Mouse (Mus musculus) cerebral cortex, adult 2 months (tissue): Measurements from ENCODE around the gene I0C0044D17Rik.

Source experiments
- WGBS: fragments of 180-500 bp; shearing (Covaris S2); methylation state at CpG from one replicate; pipeline ENCODE4 v1.1.7; 2018; 5-methylcytosine and 5-hydroxymethylcytosine counted together

Gene I0C0044D17Rik

DNA sequence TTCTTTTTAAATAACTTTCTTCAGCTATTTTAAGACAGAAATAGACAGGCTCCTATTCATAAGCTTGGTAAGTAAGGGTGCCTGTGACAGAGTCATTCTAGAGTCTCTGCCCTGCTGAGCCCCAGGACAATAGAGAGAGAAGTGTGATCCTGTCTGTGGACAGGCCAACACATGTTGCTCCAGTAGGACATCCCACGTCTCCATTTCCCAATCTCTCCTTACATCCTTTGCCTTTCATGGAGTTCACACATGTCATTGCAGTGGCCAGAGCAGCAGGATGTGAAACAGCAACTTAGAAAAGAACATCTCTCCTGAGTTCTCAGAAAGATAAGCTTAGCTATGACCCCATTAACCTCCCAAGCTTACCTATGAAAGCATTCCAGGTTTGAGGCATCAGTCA is 8.1 kb upstream of the I0C0044D17Rik start:
- WGBS, result 71% methylated on average over 1 of the region's 1 CpGs

DNA sequence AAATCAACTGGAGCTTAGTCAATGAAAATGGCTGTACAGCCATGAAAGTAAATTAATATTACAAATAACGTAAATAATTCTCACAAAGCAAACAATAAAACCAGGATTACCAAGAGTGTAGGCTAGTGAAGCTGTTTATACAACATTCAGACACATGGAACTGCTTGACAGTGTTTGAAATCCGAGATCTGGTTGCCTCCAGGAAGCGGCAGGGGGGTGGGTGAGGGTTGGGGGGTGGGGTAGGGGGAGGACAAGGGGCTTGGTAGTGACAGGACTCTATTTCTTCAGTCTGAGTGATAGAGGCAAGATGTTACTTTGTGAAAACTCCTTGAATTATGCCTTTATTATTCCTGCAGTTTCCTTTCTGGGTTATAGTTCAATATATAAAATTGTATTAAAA is 3.1 kb upstream of the I0C0044D17Rik start:
- WGBS, result 68% methylated on average over 3 of the region's 3 CpGs

- 85% methylated on average over 3 of the region's 3 CpGs for WGBS
Observed at GRCm38 (mm10) chr4:98823047-98823446, 593 bp downstream of the I0C0044D17Rik start.

- WGBS, result 82% methylated on average over 3 of the region's 3 CpGs
Observed at GRCm38 (mm10) chr4:98822478-98822877, 1.2 kb downstream of the I0C0044D17Rik start.

GRCm38 (mm10) chr4:98819216-98819755 is 4.4 kb downstream of the I0C0044D17Rik start:
- WGBS, result 74% methylated on average over 10 of the region's 10 CpGs

GRCm38 (mm10) chr4:98817184-98817911 is 6.3 kb downstream of the I0C0044D17Rik start, which contains the start of gene Kank4:
Gene Kank4, minus strand, starts transcription at chr4:98817537.
- WGBS, result under 1% methylated on average over 71 of the region's 72 CpGs

DNA sequence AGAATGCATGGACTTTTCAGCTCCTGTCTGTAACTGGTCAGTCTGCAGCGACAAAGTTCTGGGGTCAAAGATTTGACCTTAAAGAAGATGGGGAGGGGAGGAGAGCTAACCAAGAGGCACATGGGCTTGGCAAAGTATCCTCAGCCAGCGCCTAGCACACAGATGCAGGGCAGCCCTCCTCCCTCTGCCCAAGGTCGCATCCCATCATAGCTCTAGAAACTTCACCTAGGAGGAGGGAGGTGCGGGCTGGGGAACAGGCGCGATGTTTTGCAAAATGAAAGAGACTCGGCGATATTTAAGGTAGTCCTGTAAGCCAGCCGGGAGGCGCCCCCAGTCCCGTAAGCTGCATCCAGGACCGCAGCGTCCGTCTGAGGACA is 6.8 kb downstream of the I0C0044D17Rik start:
- WGBS, result 11% methylated on average over 14 of the region's 14 CpGs

GRCm38 (mm10) chr4:98806306-98806705 is 17.3 kb downstream of the I0C0044D17Rik start:
- WGBS, result 81% methylated on average over 9 of the region's 9 CpGs

- 86% methylated on average over 12 of the region's 12 CpGs for WGBS
Observed at GRCm38 (mm10) chr4:98805291-98806048, 18.2 kb downstream of the I0C0044D17Rik start.

DNA sequence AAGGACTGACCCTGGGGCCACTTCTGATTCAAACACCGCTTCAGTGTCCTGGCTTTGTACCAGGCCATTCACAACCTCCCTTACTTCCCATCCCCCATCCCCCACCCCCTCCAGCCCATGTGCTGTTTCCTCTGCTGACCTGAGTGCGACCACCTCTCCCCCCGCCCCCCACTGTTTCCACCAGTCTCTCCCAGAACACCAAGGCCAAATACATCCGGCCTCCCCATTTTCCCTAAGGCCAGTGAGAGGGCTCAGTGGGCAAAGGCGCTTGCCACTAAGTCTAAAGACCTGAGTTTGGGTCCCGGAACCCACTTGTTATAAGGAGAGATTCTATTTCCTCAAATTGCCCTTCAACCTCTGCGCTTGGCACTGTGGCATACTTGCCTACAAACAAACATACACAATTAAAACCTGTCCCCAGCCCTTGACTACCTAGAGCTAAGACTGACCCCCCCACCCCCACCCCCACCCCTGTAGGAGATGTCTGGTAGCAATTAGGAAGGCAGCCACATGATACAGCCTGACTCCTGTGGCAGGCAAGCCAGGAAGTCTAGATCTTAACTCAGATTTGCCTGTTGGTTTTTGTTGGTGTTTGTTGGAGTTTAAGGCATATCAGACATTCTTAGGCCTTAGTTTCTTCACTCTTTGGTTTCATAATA is 19.0 kb downstream of the I0C0044D17Rik start:
- 89% methylated on average over 7 of the region's 7 CpGs for WGBS

- WGBS, result 93% methylated on average over 11 of the region's 11 CpGs
Observed at GRCm38 (mm10) chr4:98801775-98802174, 21.9 kb downstream of the I0C0044D17Rik start.

DNA sequence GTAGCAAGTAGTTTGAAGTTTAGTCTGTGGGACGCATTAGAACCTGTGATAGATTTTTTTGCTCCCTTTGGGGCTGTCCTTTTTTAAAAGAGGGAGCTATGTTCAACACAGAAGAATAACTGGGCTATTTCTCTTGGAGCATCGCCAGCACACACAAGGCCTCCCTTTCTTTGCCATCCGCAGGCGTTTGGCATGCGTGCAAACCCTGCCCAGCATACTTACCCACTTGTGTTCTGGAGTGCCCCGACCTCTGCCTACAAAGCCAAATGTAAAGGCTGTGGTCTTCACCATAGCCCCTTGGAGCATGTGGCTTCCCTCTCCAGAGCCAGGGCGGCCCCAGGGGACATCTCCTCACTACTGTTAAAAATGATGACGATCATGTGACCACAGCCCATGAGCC is 22.8 kb downstream of the I0C0044D17Rik start:
- 62% methylated on average over 8 of the region's 8 CpGs for WGBS

- WGBS, result 37% methylated on average over 11 of the region's 11 CpGs
Observed at GRCm38 (mm10) chr4:98796591-98797341, 26.9 kb downstream of the I0C0044D17Rik start.

DNA sequence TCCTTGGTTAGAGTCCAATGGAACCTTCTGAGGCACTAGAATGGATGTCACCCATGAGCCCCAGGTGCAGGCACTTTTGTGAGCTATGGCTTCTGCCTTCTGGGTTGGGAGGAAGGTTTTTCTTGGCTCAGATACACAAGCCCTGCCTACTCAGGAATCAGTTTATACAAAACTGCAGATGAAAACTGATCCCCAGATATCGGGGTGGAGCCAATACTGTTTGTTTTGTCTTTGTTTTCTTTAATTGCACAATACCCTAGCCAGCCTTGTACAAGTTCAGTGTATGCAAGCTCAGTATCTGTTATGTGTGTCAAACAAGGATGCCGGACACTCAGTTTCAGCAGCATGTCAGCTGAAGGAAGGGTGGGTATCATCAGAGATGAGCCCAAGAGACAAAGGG is 28.4 kb downstream of the I0C0044D17Rik start:
- 74% methylated on average over 2 of the region's 2 CpGs for WGBS

- 95% methylated on average over 9 of the region's 9 CpGs for WGBS
Observed at GRCm38 (mm10) chr4:98793486-98793885, 30.2 kb downstream of the I0C0044D17Rik start.

- WGBS, result 68% methylated on average over 1 of the region's 1 CpGs
Observed at GRCm38 (mm10) chr4:98790721-98791120, 32.9 kb downstream of the I0C0044D17Rik start.

- WGBS, result 21% methylated on average over 10 of the region's 10 CpGs
Observed at GRCm38 (mm10) chr4:98789861-98790311, 33.8 kb downstream of the I0C0044D17Rik start.

GRCm38 (mm10) chr4:98789133-98789765 is 34.4 kb downstream of the I0C0044D17Rik start:
- WGBS, result 62% methylated on average over 7 of the region's 7 CpGs

- 67% methylated on average over 3 of the region's 3 CpGs for WGBS
Observed at GRCm38 (mm10) chr4:98786281-98786680, 37.4 kb downstream of the I0C0044D17Rik start.

DNA sequence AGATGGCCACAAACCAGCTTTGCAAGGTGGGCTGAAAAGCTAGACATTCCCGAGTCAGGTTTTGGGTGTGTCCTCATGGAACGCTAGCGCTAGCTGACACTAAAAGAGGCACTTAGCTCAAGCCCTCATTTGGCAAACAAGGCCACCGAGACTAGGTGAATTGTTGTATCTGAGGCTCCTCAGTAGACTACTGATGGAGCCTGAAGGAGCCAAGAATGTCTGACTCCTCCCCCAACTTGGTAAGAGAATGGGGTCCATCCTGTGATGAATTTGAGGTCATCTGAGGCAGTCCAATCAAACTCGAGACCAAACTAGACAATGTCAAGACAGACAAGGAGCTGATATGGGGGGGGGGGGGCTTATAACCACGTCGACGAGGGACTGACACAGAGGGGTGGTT is 37.8 kb downstream of the I0C0044D17Rik start:
- 54% methylated on average over 8 of the region's 8 CpGs for WGBS

DNA sequence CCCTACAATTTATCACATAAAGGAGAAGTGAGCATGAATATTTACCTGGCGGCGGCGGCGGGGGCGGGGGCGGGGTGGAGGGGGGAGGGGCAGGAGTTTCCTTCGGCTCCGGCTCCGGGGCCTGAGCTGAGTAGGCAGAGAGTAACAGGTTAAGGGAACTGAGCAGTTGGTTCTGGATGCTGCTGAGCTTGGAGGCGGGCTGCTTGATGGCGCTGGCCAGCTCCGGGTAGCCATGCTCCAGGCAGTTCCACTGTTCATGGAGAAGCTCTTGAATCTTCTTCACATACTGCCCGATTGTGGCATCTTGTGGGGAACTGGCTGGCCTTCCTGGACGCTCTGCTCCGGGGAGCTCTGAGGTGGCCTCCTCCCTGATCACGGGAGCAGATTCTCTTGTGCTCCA is 45.4 kb downstream of the I0C0044D17Rik start:
- 30% methylated on average over 16 of the region's 16 CpGs for WGBS
